Mouse (Mus musculus) kidney, embryonic 14.5 days (tissue): ENCODE measurements around the gene Skida1. TPM values are rescaled to one million over a fixed set of nuclear protein-coding genes. Genes with fewer than 3 reads are reported as not detected.
A peak's percentile ranks its signal among the peaks of the same experiment; 100 is the strongest.

Experiments
- ATAC-seq: fragments of 200-750 bp; cut with Nextera tagmentation; 2 replicates; pipeline ENCODE4 v1.8.0; 2017; ENCODE audit warnings: moderate number of reproducible peaks, mild to moderate bottlenecking, moderate TSS enrichment, moderate library complexity; ENCODE audit not compliant: low FRiP score, low TSS enrichment
- H3K27ac ChIP-seq: fragments of 300-500 bp; sonication (generic); 2 replicates; pipeline ENCODE4 v1.5.1; 2014; ENCODE audit warnings: low read depth, mild to moderate bottlenecking, low read length, moderate library complexity, mixed read lengths
- H3K27me3 ChIP-seq: fragments of 300-500 bp; sonication (generic); 2 replicates; pipeline ENCODE4 v1.6.1; 2014; ENCODE audit warnings: mild to moderate bottlenecking, low read length; ENCODE audit not compliant: control insufficient read depth, insufficient read depth
- H3K36me3 ChIP-seq: fragments of 300-500 bp; sonication (generic); 2 replicates; pipeline ENCODE4 v1.6.1; 2014; ENCODE audit warnings: low read length, mixed read lengths; ENCODE audit not compliant: control insufficient read depth, insufficient read depth
- H3K4me1 ChIP-seq: fragments of 300-500 bp; sonication (generic); 2 replicates; pipeline ENCODE4 v1.6.1; 2014; ENCODE audit warnings: low read length, mixed read lengths; ENCODE audit not compliant: control insufficient read depth, insufficient read depth
- H3K4me2 ChIP-seq: fragments of 300-500 bp; sonication (generic); replicated peaks from 2 replicates; pipeline ENCODE4 v1.6.1; 2014; ENCODE audit warnings: low read depth, mild to moderate bottlenecking, low read length
- H3K4me3 ChIP-seq: fragments of 300-500 bp; sonication (generic); 2 replicates; pipeline ENCODE4 v1.5.1; 2014; ENCODE audit warnings: mild to moderate bottlenecking, low read length
- H3K9ac ChIP-seq: fragments of 300-500 bp; sonication (generic); 2 replicates; pipeline ENCODE4 v1.6.1; 2014; ENCODE audit warnings: low read depth, mild to moderate bottlenecking, low read length, moderate library complexity
- H3K9me3 ChIP-seq: fragments of 300-500 bp; sonication (generic); 2 replicates; pipeline ENCODE4 v1.6.1; 2016; ENCODE audit warnings: low read length; ENCODE audit not compliant: control insufficient read depth
- WGBS: fragments of 180-500 bp; shearing (Covaris S2); extraction: QIAGEN DNeasy Blood & Tissue Kit; methylation state at CpG from one replicate; pipeline ENCODE4 v1.1.7; 2014; 5-methylcytosine and 5-hydroxymethylcytosine counted together
- polyA plus RNA-seq: library from polyadenylated mRNA; unstranded; fragments of >200 nt; fragmentation: Nextera tagmentation; extraction: Ambion mirVana; gene quantifications from 2 replicates; pipeline ENCODE4 v1.2.1, GENCODE M21; 2014

Skida1 gene
- polyA plus RNA-seq, 1 experiment from 2014 or later: 11.4 TPM

GRCm38 (mm10) chr2:18051831-18052170 is 3.0 kb upstream of the Skida1 start:
- ATAC-seq: no peak
- no peak overlapping the region for H3K27ac ChIP-seq
- 84% methylated on average over 3 of the region's 3 CpGs for WGBS
- H3K9ac ChIP-seq: no peak overlapping the region
- no peaks in the 10 kb centered on the region for H3K27me3 ChIP-seq
- no peaks in the 10 kb centered on the region for H3K36me3 ChIP-seq
- no peak overlapping the region for H3K4me2 ChIP-seq
- H3K9me3 ChIP-seq: no peaks in the 10 kb centered on the region
- H3K4me3 ChIP-seq: no peak overlapping the region
- peaks cover 22% of the 10 kb centered on the region for H3K4me1 ChIP-seq

GRCm38 (mm10) chr2:18051026-18051830 is 2.4 kb upstream of the Skida1 start:
- Histone ChIP-seq H3K36me3 (no peaks in the 10 kb centered on the region), H3K9me3 (no peaks in the 10 kb centered on the region), H3K27ac (no peak overlapping the region), H3K4me2 (peak overlapping the region; percentile 85), H3K9ac (no peak overlapping the region), H3K27me3 (no peaks in the 10 kb centered on the region), H3K4me3 (peak overlapping the region; percentile 2; the same call in 1 of the 2 replicates), H3K4me1 (peaks cover 22% of the 10 kb centered on the region)
- WGBS: 37% methylated on average over 11 of the region's 11 CpGs
- ATAC-seq: no peak

DNA sequence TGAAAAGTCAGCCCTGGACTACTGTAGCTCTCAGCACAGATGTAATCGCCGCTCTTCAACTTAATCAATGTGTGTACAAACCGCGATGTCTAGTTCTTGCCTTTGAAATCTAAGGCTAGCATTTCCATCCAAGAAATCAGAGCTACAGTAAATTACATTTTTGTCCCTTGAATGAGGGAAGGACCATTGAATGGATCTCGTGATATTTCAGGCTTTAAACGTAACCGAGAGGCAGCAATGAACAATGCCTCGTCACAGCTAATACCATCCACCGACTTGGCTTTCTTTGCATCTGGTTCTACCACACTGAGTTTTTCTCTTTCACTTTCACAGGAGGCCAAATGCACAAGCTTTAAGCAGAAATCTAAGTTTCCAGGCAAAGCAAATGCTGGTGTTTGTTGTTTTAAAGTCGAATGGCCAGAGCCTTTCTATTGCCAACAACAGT is 1.7 kb upstream of the Skida1 start:
- Histone ChIP-seq H3K36me3 (no peaks in the 10 kb centered on the region), H3K4me3 (peak overlapping the region; percentile 2; the same call in 1 of the 2 replicates)
- no peak for ATAC-seq

GRCm38 (mm10) chr2:18050018-18050417 is 1.2 kb upstream of the Skida1 start:
- peaks cover 22% of the 10 kb centered on the region for H3K4me1 ChIP-seq

More for the DNA sequence above, 1.7 kb upstream of the Skida1 start:
- H3K27ac ChIP-seq: no peak overlapping the region
- 15% methylated on average over 10 of the region's 10 CpGs for WGBS
- peaks cover 22% of the 10 kb centered on the region for H3K4me1 ChIP-seq
- H3K4me2 ChIP-seq: peak overlapping the region; percentile 85
- no peaks in the 10 kb centered on the region for H3K9me3 ChIP-seq
- H3K9ac ChIP-seq: peak overlapping the region; percentile 9; the same call in 1 of the 2 replicates
- H3K27me3 ChIP-seq: no peaks in the 10 kb centered on the region

DNA sequence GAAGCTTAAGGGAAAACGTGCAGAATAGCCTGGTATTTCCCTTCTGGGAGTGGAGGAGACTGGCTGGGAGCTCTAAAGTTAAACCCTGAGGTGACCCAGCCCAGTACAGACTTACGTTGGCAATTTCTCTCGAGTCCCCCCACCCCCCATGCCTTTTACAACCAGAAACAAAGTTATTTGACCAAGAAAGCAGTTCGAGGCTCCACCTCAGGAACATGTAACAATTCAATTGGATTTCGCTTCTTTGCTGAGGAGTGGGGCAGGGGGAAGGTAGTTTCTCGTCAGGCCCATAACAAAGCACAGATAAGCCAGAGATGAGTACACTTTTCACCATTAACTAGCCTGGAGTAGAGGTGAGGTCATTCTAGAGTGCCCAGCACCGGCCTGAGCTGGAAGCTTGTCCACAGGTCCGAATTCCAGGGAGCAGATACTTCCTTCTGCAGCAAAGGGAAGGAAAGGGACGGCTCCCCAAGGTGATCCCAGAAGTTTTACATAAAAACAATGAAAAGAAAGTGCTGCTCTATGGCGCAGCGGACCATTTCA is 499 bp upstream of the Skida1 start:
- H3K4me3 ChIP-seq: peak overlapping the region; percentile 91

More at GRCm38 (mm10) chr2:18050018-18050417, 1.2 kb upstream of the Skida1 start:
- 23% methylated on average over 2 of the region's 2 CpGs for WGBS
- Histone ChIP-seq H3K4me2 (peak overlapping the region; percentile 85; the same call in 1 of the 2 replicates), H3K27me3 (no peaks in the 10 kb centered on the region), H3K27ac (peak overlapping the region; percentile 100; the same call in 1 of the 2 replicates), H3K9me3 (no peaks in the 10 kb centered on the region), H3K9ac (peak overlapping the region; percentile 99), H3K36me3 (no peaks in the 10 kb centered on the region), H3K4me3 (no peak overlapping the region)
- ATAC-seq: no peak

DNA sequence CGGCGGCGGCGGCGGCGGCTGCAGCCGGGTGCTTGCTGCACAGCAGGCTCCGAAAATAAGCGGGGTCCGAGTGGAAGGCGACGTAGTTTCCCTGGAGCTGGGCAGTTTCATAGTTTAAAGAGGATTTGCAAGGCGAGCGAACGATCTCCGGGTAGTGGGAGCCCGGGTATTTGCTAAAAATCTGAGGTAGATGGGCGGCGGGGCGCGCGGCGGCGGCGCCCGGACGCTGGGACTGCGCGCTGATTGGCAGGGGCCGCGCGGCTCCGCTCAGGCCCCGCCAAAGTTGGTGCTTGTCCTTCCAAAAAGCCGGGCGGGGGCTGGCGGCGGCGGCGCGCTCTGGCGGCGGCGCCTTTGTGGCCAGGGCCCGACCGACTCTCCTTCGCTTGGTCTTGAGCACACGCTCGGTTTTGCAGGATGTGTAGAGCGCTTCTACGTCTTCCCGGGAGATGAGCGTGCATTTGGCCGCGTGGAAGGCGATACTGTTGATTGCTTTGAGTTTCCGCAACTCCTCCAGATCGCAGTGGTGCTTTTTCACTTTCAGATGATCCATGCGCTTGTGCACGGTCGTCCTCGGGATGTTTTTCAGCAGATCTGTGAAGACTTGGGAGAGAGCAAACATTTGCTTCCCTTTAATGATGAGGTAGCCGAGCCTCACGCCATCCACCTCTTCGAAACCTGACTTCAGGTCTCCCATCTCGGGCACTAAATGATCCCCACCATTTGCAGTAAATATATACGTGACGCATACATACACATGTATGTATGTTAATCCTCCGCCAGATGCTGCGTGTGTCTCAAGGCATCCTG is 1.0 kb downstream of the Skida1 start:
- ATAC-seq: peak; percentile 82
- Histone ChIP-seq H3K4me2 (peak overlapping the region; percentile 85), H3K9me3 (no peaks in the 10 kb centered on the region), H3K27ac (peak overlapping the region; percentile 100), H3K9ac (peak overlapping the region; percentile 99), H3K36me3 (no peaks in the 10 kb centered on the region), H3K4me3 (peak overlapping the region; percentile 91), H3K27me3 (no peaks in the 10 kb centered on the region), H3K4me1 (peaks cover 23% of the 10 kb centered on the region)
- WGBS: under 1% methylated on average over 70 of the region's 70 CpGs

More for the DNA sequence above, 499 bp upstream of the Skida1 start:
- peaks cover 18% of the 10 kb centered on the region for H3K4me1 ChIP-seq
- ATAC-seq: peak; percentile 30; the same call in 1 of the 2 replicates
- peak overlapping the region; percentile 85 for H3K4me2 ChIP-seq
- 6% methylated on average over 11 of the region's 11 CpGs for WGBS
- no peaks in the 10 kb centered on the region for H3K27me3 ChIP-seq
- peak overlapping the region; percentile 99 for H3K9ac ChIP-seq
- no peaks in the 10 kb centered on the region for H3K9me3 ChIP-seq
- peak overlapping the region; percentile 100 for H3K27ac ChIP-seq
- H3K36me3 ChIP-seq: no peaks in the 10 kb centered on the region

DNA sequence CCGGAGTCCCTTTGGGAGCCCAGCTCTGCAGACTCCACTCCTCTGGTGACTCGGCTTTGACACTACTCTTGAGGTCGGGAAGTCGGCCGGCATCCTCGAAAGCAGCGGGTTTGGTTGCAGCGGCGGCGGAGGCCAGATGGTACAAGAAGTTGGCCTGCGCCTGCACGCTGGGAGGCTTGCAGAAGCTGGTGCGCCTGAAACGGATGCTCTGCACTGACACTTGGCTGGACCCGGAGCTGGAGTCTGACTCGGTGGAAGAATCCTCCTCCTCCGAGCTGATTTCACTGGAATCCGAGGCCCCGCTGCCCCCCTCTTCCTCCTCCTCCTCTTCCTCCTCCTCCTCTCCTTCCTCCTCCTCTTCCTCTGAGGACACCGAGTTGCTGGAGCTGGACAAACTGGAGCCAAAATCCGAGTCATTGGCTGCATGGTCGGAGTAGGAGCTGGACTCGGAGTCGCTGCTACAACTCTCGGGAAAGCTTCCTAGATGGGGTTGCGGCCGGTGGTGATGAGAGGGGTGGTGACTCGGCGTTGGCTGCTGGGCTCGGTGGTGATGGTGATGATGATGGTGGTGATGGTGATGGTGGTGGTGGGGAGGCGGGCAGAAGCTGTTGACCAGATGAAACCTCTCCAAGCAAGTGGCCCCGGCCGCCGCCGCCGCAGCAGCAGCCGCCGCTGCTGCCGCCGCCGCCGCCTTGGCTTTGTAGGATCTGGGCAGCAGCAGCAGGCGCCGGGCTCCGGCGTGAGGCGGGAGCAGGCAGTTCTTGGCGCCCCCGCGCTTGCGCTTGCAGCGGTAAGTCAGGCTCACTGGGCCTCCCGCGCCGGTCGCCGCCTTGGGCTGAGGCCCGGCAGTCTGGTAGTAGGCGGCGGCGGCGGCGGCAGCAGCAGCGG is 1.8 kb downstream of the Skida1 start:
- Histone ChIP-seq H3K4me2 (peak overlapping the region; percentile 85), H3K27me3 (no peaks in the 10 kb centered on the region), H3K9ac (peak overlapping the region; percentile 99), H3K4me3 (peak overlapping the region; percentile 91), H3K4me1 (peaks cover 32% of the 10 kb centered on the region), H3K9me3 (no peaks in the 10 kb centered on the region), H3K36me3 (no peaks in the 10 kb centered on the region), H3K27ac (peak overlapping the region; percentile 100)
- peak; percentile 33 for ATAC-seq
- WGBS: under 1% methylated on average over 56 of the region's 64 CpGs

- Histone ChIP-seq H3K9me3 (no peaks in the 10 kb centered on the region), H3K4me2 (peak overlapping the region; percentile 85), H3K4me1 (peaks cover 35% of the 10 kb centered on the region), H3K27ac (peak overlapping the region; percentile 100), H3K36me3 (no peaks in the 10 kb centered on the region), H3K27me3 (no peaks in the 10 kb centered on the region), H3K9ac (peak overlapping the region; percentile 99), H3K4me3 (peak overlapping the region; percentile 91)
- WGBS: 2% methylated on average over 4 of the region's 4 CpGs
- ATAC-seq: no peak
These were observed 2.7 kb downstream of the Skida1 start for GRCm38 (mm10) chr2:18046186-18046585.
